Mouse (Mus musculus) heart, embryonic 11.5 days (tissue): ENCODE measurements around the gene Nmb. TPM values are rescaled to one million over a fixed set of nuclear protein-coding genes. Genes with fewer than 3 reads are reported as not detected.

ENCODE experiments used
- ATAC-seq: fragments of 200-750 bp; cut with Nextera tagmentation; replicated peaks from 2 replicates; pipeline ENCODE4 v1.8.0; 2017; ENCODE audit warnings: moderate library complexity; ENCODE audit not compliant: insufficient number of reproducible peaks, low FRiP score, low TSS enrichment
- H3K27ac ChIP-seq: fragments of 300-500 bp; sonication (generic); 2 replicates; pipeline ENCODE4 v1.5.1; 2014; ENCODE audit warnings: mild to moderate bottlenecking, low read depth, low read length
- H3K27me3 ChIP-seq: fragments of 300-500 bp; sonication (generic); 2 replicates; pipeline ENCODE4 v1.6.1; 2014; ENCODE audit warnings: mild to moderate bottlenecking, low read length, mixed read lengths; ENCODE audit not compliant: control insufficient read depth, insufficient read depth
- H3K36me3 ChIP-seq: fragments of 300-500 bp; sonication (generic); 2 replicates; pipeline ENCODE4 v1.6.1; 2014; ENCODE audit warnings: mild to moderate bottlenecking, low read length, moderate library complexity, mixed read lengths; ENCODE audit not compliant: control insufficient read depth, insufficient read depth
- H3K4me1 ChIP-seq: fragments of 300-500 bp; sonication (generic); 2 replicates; pipeline ENCODE4 v1.6.1; 2014; ENCODE audit warnings: low read length; ENCODE audit not compliant: control insufficient read depth, insufficient read depth
- H3K4me2 ChIP-seq: fragments of 300-500 bp; sonication (generic); 2 replicates; pipeline ENCODE4 v1.6.1; 2014; ENCODE audit warnings: mild to moderate bottlenecking, moderate library complexity
- H3K4me3 ChIP-seq: fragments of 300-500 bp; sonication (generic); 2 replicates; pipeline ENCODE4 v1.5.1; 2014; ENCODE audit warnings: low read depth, low read length
- H3K9ac ChIP-seq: fragments of 300-500 bp; sonication (generic); 2 replicates; pipeline ENCODE4 v1.6.1; 2014; ENCODE audit warnings: mild to moderate bottlenecking, low read depth, low read length, moderate library complexity
- H3K9me3 ChIP-seq: fragments of 300-500 bp; sonication (generic); replicated peaks from 2 replicates; pipeline ENCODE4 v1.6.1; 2016; ENCODE audit warnings: low read length; ENCODE audit not compliant: control insufficient read depth
- whole genome bisulfite sequencing: fragments of 180-500 bp; shearing (Covaris S2); extraction: QIAGEN DNeasy Blood & Tissue Kit; methylation state at CpG from one replicate; pipeline ENCODE4 v1.1.7; 2014; ENCODE audit not compliant: insufficient replicate concordance; 5-methylcytosine and 5-hydroxymethylcytosine counted together
- polyA plus RNA-seq: library from polyadenylated mRNA; unstranded; fragments of >200 nt; fragmentation: Nextera tagmentation; extraction: Ambion mirVana; gene quantifications from 2 replicates; pipeline ENCODE4 v1.2.1, GENCODE M21; 2014

The Nmb gene
- polyA plus RNA-seq, 1 experiment from 2014 or later: 4.7 TPM

DNA sequence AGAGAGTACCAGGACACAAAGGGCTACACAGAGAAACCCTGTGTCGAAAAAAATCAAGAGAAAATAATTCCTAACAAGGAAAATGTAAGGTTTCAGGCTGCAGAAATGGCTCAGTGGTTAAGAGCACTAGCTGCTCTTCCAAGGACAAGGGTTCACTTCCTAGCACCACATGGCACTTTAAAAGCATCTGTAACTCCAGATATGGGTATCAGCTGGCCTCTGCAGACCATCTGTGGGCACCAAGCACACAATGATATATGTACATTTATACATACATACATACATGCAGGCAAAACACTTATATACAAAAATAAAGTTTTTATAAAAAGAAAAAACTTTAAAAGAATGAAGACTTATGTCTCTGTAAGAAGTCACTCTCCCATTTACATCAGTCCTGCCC lies 31.0 kb upstream of the Nmb start:
- Histone ChIP-seq H3K9me3 (no peaks in the 10 kb centered on the region), H3K36me3 (0 out of 2 replicates have a peak, but pooled peaks cover 3% of the 10 kb centered on the region), H3K4me2 (no peak overlapping the region), H3K4me3 (no peak overlapping the region), H3K27ac (no peak overlapping the region), H3K27me3 (no peaks in the 10 kb centered on the region), H3K4me1 (0 out of 2 replicates have a peak, but pooled peaks cover 2% of the 10 kb centered on the region), H3K9ac (no peak overlapping the region)
- ATAC-seq: no peak
- WGBS: 97% methylated on average over 1 of the region's 1 CpGs

DNA sequence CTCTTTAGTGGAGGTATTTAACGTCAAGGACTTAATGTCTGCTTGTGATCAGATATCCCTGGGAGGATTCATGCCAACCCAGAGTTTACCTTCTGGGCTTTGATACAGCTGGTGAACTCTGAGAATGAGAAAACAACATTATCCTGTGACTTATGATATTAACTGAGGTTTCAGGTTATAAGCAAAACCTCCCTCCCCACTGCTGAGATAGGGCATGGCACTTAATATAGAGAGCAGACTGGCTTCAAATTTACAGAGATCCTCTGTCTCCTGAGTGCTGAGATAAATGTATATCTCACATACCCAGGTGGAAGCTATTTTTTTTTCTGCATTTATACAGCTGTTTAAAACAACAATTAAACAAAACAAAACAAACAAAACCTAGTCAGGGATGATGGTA lies 27.9 kb upstream of the Nmb start:
- H3K9ac ChIP-seq: no peak overlapping the region
- H3K27ac ChIP-seq: no peak overlapping the region
- H3K36me3 ChIP-seq: 0 out of 2 replicates have a peak, but pooled peaks cover 3% of the 10 kb centered on the region
- no peaks in the 10 kb centered on the region for H3K27me3 ChIP-seq
- H3K4me2 ChIP-seq: no peak overlapping the region
- H3K4me3 ChIP-seq: no peak overlapping the region
- ATAC-seq: no peak
- H3K4me1 ChIP-seq: 0 out of 2 replicates have a peak, but pooled peaks cover 1% of the 10 kb centered on the region
- H3K9me3 ChIP-seq: no peaks in the 10 kb centered on the region
- 76% methylated on average over 1 of the region's 1 CpGs for WGBS

DNA sequence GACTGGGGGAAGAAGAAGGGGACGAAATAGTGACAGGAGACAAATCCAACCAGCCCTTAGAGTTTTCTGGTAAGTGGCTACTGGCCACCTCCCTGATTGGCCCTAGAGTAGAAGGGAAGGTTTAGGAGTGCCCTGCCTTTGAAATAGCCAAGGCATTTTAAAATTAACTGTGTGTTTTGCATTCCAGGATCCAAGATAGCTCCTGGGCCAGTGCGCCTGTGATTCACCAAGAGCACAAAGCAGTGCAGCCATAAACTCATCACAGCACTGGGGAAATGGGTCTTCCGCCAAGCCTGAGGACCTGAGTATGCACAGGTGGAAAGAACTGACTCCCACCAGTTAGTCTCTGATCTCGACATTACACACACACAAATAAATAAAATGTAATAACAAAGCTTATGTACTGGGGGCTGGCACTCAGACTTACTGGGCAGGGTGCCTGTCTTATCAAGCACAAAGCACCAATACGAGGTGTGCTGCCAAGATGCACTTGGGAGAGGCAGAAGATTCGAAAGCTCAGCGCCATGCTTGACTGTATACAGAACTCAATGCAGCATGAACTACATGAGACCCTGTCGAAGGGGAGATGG lies 26.8 kb upstream of the Nmb start:
- Histone ChIP-seq H3K9ac (no peak overlapping the region), H3K27me3 (no peaks in the 10 kb centered on the region), H3K4me1 (no peaks in the 10 kb centered on the region), H3K9me3 (no peaks in the 10 kb centered on the region), H3K27ac (no peak overlapping the region), H3K4me2 (no peak overlapping the region), H3K4me3 (no peak overlapping the region), H3K36me3 (0 out of 2 replicates have a peak, but pooled peaks cover 3% of the 10 kb centered on the region)
- no peak for ATAC-seq
- WGBS: 85% methylated on average over 8 of the region's 8 CpGs

DNA sequence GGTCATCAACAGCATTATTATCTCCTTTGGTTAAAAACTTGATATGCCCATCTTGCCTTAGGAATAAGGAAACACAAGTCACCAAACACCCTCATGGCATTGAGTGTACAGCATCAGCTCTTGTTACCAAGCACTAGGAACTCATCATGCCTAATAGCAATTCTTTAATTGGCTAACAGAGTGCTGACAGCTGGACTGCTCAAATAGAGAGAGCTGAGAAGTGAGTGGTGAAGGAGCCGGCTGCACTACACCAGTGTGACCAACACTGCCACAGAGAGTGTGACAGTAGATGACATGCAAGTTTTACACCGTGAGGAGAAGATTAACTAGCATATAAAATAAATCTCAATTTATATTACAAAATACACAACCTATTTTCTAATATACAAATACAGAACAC lies 18.3 kb upstream of the Nmb start:
- 67% methylated on average over 2 of the region's 2 CpGs for WGBS

DNA sequence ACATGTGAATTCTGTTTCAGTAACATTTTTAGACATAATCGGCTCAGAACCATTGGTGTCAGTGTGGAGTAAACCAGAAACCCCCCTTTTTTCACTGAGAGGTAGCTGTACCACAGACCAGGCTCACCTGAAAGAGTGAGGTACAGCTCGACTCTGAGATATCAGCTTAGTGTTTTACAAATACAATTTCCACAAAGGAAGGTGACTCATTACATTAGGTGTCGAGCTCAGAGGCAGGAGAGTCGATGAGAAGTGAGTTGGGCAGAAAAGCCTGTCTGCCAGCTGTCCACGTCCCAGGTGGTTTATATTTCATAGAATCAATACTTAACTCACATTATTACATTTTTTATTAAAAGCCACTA lies 14.8 kb upstream of the Nmb start:
- Histone ChIP-seq H3K4me2 (no peak overlapping the region), H3K27me3 (no peaks in the 10 kb centered on the region), H3K9ac (no peak overlapping the region), H3K9me3 (no peaks in the 10 kb centered on the region), H3K4me3 (no peak overlapping the region), H3K36me3 (peaks cover 17% of the 10 kb centered on the region), H3K4me1 (no peaks in the 10 kb centered on the region), H3K27ac (no peak overlapping the region)
- ATAC-seq: no peak
- 89% methylated on average over 5 of the region's 5 CpGs for WGBS

More for the DNA sequence above, 18.3 kb upstream of the Nmb start:
- H3K4me3 ChIP-seq: no peak overlapping the region
- no peak for ATAC-seq
- H3K4me2 ChIP-seq: no peak overlapping the region
- no peaks in the 10 kb centered on the region for H3K27me3 ChIP-seq
- no peaks in the 10 kb centered on the region for H3K4me1 ChIP-seq
- H3K9me3 ChIP-seq: no peaks in the 10 kb centered on the region
- H3K36me3 ChIP-seq: peaks cover 11% of the 10 kb centered on the region
- H3K27ac ChIP-seq: no peak overlapping the region
- H3K9ac ChIP-seq: no peak overlapping the region

DNA sequence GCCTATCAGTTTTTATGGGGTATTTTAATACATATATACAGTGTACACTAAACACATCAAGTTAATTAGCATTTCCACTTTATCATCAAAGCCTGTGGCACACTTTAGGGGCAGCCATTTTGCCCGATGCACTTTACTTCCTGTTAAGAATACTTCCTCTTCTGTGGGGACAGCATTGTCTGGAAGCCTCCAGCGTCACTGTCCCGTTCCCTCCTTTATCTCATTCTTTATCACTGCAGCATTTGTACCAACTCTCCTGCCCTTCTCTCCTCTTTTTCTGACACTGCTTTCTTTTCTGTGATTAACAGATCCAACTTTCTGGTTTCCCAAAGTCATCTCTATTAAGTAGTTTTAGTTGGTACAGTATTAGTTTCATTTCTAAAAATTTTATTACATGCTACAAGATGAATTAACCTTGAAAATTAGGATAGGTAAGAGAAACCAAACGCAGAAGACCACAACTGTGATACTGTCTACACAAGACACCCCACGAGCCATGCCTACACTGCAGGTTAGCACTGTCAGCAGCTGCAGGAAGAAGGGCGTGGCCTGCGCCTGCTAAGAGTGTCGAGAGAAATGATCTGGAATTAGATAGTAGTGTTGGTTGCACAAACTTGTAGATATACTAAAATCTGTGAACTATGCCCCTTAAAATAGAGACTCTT lies 14.2 kb upstream of the Nmb start:
- H3K4me2 ChIP-seq: no peak overlapping the region
- no peak for ATAC-seq
- H3K9me3 ChIP-seq: no peaks in the 10 kb centered on the region
- no peak overlapping the region for H3K27ac ChIP-seq
- no peak overlapping the region for H3K9ac ChIP-seq
- no peak overlapping the region for H3K4me3 ChIP-seq
- H3K36me3 ChIP-seq: peaks cover 15% of the 10 kb centered on the region
- no peaks in the 10 kb centered on the region for H3K27me3 ChIP-seq
- 63% methylated on average over 8 of the region's 8 CpGs for WGBS
- no peaks in the 10 kb centered on the region for H3K4me1 ChIP-seq

DNA sequence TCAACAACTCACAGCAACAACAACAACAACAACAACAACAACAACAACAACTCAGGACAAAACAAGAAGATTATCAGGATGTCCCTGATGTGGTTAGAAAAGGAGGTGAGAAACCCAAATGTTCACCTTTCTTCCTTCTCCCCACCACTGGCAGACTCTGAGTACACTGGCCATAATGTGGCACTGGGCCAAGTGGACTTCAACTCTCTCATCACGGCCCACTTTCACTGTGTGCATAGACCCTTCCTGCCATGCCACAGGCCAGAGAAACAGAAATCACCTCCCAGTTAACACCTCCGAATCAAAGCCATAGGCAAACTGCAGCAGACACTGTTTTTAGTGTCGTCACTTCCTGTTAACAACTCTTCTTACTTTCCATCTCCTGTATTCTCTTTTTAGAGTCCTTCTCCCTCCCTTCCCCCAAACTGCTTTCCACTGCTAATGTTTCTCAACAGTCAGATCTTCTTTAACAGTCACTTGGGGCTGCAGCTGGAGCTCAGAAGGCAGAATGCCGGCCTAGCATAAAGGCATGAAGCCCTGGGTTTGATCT lies 13.1 kb upstream of the Nmb start:
- H3K9me3 ChIP-seq: no peaks in the 10 kb centered on the region
- H3K4me2 ChIP-seq: no peak overlapping the region
- H3K9ac ChIP-seq: no peak overlapping the region
- ATAC-seq: no peak
- no peaks in the 10 kb centered on the region for H3K4me1 ChIP-seq
- H3K27ac ChIP-seq: no peak overlapping the region
- H3K27me3 ChIP-seq: no peaks in the 10 kb centered on the region
- peaks cover 15% of the 10 kb centered on the region for H3K36me3 ChIP-seq
- H3K4me3 ChIP-seq: no peak overlapping the region
- WGBS: 74% methylated on average over 4 of the region's 4 CpGs

DNA sequence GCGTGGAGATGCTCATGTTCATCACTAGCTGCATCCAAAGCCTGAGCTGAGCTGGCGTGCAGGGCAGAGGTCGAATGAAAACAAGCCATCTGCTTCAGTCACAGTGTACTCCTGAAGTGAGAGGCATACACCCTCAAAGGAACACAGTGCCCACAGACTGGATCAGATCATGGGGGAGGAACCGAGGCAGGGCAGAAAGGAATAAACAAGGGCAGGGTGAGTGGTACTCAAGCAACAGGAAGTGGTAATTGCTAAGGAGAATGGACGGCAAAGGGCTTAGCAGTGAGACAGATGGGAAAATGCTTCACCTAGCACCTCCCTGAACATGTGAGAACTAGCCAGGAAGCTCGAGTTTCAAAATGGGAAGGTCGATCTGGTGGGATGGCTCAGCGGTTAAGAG lies 7.6 kb upstream of the Nmb start:
- Histone ChIP-seq H3K36me3 (peaks cover 23% of the 10 kb centered on the region), H3K4me1 (no peaks in the 10 kb centered on the region), H3K9me3 (no peaks in the 10 kb centered on the region), H3K27ac (no peak overlapping the region), H3K27me3 (no peaks in the 10 kb centered on the region), H3K9ac (no peak overlapping the region), H3K4me3 (no peak overlapping the region), H3K4me2 (no peak overlapping the region)
- no peak for ATAC-seq
- 88% methylated on average over 8 of the region's 8 CpGs for WGBS

DNA sequence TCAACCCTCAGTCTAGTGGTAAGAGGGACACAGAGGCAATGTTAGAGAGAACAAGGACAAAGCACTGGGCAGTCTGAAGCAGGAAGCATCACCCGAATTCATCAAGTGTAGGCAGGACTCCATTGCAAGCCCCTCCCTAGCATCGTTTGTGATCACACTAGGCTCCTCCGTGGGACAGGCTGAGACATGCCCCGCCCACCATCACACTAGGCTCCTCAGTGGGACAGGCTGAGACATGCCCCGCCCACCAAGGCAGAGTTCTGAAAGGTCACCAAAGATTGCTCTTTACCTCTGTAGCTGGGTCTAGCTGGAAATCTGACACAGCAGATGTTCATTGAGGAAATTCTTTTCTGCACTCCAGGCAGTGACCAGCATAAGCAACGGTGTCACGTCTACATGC lies 6.2 kb upstream of the Nmb start:
- H3K4me3 ChIP-seq: no peak overlapping the region
- H3K4me2 ChIP-seq: no peak overlapping the region
- no peak overlapping the region for H3K9ac ChIP-seq
- WGBS: 77% methylated on average over 7 of the region's 7 CpGs
- H3K27me3 ChIP-seq: no peaks in the 10 kb centered on the region
- peaks cover 20% of the 10 kb centered on the region for H3K36me3 ChIP-seq
- H3K9me3 ChIP-seq: no peaks in the 10 kb centered on the region
- H3K27ac ChIP-seq: no peak overlapping the region
- no peaks in the 10 kb centered on the region for H3K4me1 ChIP-seq
- ATAC-seq: no peak
